Mouse (Mus musculus): ENCODE measurements around the gene Camk1g.
A peak's percentile ranks its signal among the peaks of the same experiment; 100 is the strongest.

DNA sequence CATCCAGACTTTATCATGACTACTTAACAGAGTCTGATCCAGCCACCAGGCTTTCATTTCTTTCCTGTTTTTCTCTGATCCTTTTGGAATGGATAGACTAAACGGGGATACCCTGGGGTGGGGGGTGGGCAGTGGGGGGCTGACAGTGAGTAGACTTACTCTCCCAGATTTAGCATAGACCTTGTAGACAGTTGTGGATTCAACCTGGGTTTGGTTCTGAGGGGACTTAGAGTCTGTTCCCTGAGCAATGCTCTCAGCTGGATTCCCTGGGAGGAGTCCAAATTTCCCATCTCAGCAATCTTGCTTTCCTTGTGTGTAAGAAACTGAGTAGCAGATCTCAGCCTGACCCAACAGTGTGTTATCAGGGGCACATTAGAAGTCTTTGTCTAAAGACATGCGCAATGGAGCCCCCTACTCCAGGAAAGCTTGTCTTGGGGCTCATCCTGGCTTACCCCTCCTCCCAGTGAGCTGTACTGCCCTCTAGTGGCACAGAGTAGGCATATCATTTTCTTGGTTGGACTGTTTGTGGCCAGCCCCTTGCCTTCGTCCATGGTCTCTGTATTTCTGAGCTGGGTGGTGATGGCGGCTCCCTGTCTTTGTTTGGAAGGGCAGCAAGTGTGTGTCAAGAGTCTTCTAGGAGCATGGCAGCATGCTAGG, 6.5 kb upstream of the Camk1g start:
- TF ChIP-seq CTCF (IDR thresholded peaks at IDR 0.05; ENCODE audit: low read depth, low read length) (peak; percentile 65), TAL1 (conservative IDR thresholded peaks at IDR 0.05; ENCODE audit: low read depth, low read length) (no peak), POLR2AphosphoS5 (IDR thresholded peaks at IDR 0.05; ENCODE audit: insufficient replicate concordance, low read depth, low read length) (no peak)
